Mouse (Mus musculus): ENCODE data around the gene Tuba4a.
A peak's percentile ranks its signal among the peaks of the same experiment; 100 is the strongest.

The Tuba4a gene

DNA sequence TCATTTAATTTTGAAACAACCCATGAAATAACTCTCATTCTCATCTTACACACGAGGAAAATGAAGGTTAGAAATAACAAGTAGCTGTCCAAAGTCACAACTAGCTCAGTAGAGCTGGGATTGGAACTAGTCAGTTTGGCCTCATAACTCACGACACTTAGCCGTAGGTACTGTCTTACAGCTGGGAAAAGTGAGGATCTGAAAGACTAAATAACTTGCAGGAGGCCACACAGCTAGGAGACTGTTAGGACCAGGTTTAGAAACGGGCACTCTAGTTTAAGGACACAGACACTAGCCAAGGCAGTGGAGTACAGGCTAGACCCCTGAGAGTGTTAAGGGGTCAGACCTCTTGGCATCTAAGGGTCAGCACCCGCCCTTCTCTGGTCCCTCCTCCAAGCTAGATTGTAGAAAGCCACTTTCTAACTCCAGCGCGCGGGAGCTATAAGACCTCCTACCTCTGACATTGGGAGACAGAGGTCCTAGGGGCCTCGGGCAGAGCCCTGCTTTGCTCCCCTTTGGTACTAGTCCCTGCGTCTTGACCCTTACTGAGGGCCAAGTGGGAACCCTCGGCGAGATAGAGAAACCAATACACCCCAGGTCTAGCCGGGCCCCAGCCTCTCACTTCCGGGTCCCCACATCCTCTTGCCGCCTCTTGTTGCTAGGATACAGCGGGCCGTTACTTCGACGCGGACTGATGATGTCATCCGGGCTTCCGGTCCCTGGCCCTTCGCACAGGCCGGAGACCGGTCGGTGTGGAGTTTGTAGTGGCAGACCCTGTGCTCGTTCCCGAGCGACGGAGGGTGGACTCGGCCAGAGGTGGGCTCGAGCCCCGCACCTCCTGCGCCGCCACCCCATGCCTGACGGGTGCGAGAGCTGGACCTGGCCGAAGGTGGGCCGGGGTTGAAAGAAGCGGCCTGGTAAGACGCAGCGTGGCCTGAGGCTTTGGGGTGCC, 9.3 kb downstream of the Tuba4a start, which contains the start of the genes Glb1l and Stk16:
TSS of gene Glb1l (minus strand) at position 678 of the 952 bp plus-strand sequence.
TSS of gene Stk16 (plus strand) at position 703 of the 952 bp plus-strand sequence.
- DNase-seq (ENCODE audit: low read depth) = peak; percentile 95

DNA sequence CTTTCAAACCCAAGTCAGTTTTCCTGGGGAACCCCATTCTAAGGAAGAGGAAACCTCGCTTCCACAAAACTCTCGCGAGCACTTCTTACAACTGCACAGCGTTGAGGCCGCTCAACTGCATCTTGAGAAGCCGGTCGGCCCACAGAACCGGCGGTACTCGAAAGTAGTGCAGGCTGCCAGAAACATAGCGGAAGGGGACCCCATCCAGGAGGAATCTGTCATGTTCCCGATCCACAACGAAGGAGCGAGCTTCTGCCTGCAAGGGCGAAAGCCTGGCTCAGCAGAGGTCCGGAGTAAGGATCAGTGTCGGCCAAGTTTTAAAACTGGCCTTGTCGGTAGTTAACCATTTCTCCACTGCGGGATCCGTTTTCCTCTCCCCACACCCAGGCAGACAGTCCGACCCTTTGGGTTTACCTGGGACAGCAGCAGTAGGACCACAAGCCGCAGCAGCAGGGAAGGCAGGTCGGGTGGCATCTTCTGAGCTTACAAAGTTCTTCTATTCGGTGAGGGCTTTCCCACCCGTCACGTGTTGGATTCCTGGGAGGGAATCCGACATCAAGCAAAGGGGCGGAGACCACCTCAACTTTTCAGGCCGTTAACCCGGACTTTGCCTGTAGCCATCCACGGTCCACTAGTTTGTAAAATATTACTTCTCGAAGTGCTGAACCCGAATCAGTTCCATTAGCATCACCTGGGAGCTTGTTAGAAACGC, 10.5 kb downstream of the Tuba4a start:
- no peak for DNase-seq (ENCODE audit: low read depth)

DNA sequence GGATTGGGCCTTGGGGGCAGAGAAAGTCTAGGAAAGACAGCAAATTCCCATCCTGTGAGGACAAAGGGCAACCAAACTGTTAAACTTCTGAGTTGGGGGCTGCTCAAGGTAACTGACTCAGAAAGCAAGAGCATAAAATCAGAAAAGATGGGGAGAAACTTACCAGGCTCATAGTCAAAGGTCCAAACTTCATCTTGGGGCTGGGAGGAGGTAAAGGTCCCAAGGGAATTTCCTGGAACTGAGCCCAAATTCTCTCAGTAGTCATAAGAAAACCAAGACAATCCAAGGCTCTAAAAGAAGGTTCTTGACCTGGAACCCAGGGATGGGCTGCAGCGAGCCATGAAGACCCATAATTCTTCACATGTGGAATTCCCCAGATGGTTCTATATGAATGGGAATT, 18.4 kb downstream of the Tuba4a start:
- DNase-seq (ENCODE audit: low read depth) = no peak

DNA sequence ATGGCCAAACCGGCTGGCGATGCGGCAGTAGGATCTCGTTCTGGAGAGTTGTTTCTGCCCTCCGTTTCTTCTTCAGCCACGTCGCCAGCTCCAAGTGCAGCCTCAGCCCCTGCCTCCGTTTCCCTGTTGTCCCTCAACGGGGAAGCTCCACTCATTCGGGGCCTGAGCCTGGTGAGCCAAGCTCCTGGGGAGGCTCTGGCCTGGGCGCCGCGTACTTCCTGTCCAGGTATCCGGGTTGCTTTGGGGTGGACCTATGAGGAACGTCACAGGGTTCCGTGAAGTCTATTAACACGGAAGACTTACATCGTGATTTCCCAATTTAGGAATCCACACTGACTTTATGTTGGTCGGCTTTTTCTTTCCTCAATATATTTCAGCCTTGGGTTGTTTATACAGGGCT, 27.2 kb downstream of the Tuba4a start:
- DNase-seq (ENCODE audit: low read depth) = no peak

DNA sequence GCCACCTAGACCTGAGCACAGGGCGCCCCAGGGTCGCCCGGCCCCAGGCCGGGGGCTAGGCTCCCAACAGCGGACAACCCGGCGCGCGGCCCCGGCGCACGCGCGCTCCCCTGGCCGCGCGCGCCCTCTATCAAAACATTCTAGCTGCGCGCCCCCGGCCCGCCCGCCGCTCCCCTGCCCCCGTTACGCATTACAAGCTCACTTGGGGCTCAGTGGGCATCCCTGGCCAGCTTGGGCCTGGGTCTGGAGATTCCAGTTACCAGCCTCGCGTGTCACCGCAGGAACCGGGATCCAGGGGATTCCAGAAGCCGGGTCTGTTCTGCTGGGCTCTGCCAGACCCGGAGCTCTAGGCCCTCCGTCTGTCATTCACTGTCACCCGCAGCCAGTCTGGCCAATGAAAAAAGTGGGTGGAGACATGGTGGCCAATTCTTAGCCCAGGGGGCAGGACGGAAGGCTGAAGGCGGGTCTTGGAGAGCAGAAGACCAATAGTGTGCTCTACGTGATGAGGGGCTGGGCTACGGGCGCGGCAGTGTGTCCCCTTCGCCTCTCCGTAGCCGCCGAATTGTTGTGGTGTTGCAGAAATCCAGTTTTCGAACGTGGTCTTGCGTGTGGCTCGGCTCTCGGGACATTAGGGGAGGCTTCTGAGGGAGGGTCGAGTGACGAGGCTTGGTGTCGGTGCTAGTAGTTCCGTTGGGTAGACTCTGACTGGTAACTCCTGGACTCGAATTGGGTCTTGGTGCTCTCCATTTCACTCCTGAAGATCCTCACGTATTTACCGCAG, 27.9 kb downstream of the Tuba4a start, which contains the start of the genes Ankzf1 and Atg9a:
TSS of gene Ankzf1 (plus strand) at position 530 of the 781 bp plus-strand sequence.
TSS of gene Atg9a (minus strand) at position 575 of the 781 bp plus-strand sequence.
- DNase-seq (ENCODE audit: low read depth) = peak; percentile 97

DNA sequence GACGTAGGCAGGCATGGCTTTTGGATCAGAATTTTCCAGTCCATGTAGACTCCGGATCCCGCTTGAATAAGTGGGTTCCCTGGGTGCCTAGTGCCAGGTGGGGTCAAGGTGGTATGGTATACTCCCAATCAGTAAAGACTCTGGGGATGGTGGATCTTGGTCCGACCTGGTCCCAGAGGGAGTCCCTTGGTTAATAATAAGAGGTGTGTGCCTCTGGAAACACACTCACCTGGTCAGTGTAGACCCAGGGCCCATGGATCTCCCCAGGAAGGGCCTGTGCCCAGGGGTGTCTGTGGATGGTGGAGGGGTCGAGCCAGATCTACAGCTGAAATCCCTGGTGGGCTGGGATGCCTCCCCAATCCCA, 28.4 kb downstream of the Tuba4a start:
- DNase-seq (ENCODE audit: low read depth) = no peak

DNA sequence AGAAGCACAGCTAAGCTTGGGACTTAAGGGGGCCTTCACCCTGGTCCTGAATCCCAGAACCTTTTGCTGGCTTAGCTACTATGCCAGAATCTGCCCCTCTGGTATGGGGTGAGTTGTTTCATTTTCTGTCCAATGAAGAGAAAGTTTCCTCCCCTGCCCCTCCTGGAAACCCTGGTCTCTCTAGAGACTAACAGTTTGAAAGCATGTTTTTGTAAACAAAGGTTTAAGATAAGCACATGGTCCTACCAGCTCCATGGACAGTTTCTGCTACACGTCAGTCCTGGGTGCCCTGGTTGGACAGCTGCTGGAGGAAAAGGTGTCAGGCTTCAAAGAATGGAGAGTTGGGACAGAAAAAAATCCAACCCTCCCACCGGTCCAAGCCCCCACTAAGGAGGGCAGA, 29.1 kb downstream of the Tuba4a start:
- no peak for DNase-seq (ENCODE audit: low read depth)

DNA sequence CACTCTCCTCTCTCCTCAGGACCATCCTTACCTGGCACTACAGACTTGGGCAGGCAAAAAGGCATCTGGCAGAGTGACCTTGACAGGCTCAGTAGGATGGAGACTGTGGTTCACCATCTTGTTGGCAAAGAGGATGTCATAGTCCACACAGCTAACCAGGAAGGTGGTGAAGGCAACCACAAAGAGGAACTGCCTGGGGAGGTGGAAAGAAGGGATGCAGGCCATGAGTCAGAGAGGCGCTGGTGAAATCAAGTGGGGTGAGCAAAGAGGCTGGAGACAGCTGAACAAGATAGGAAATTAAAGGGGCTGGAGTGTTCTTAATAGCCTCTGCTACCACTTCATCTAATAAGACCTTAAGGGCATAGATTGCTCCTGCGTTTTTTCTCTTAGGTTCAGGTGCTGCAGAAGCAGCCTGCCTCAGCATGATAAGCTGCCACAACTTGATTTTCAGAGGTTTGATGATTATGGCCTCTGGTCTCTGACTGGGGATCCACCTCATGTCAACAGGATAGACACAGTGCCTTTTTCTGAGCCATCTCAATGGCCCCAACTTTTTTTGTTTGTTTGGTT, 31.7 kb downstream of the Tuba4a start:
- DNase-seq (ENCODE audit: low read depth) = peak; percentile 70

DNA sequence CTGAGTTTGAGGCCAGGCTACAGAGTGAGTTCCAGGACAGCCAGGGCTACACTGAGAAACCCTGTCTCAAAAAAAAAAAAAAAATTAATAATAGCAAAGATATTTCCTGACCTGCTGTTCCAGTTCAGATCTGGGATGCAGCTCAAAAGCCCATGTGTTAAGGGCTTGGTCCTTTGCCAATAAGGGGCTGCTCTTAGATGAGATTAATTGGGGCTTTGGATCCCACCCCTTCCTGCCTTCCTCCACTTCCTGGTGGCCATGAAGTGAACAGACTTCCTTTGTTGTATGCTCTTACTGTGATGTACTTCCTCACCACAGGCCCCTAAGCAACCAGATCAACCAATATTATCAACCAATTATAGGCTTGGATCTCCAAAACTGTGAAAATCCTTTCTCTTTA, 32.5 kb downstream of the Tuba4a start:
- DNase-seq (ENCODE audit: low read depth) = no peak

DNA sequence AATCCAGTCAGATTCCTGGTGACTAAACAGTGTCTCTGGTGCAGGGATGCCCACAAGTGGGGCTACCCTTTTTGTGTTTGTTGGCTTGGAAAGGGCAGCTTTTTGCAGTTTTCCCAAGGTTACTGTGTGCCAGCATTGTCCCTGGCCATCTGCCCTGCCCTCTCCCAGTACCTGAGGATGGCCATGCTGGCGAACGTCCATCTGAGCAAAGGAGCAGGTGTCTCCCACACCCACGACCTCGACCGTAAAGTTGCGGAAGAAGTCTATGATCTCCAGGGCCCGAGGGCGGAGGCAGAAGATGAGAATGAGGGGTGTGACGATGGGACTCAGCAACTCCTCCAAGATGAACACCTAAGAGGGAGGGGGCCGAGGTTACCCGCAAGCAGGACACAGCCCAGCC, 34.2 kb downstream of the Tuba4a start:
- no peak for DNase-seq (ENCODE audit: low read depth)

DNA sequence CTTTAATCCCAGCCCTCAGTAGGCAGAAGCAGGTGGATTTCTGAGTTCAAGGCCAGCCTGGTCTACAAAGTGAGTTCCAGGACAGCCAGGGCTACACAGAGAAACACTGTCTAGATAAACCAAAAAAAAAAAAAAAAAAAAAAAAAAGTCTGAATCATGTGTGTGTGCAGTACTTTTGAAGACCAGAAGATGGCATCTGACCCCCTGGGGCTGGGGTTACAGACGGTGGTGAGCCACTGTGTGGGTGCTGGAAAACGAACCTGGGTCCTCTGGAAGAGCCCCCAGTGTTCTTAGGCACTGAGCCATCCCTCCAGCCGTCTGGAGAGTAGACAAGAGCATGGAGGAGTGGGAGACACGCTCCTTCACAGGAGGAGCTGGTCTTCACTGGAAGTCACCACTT, 37.5 kb downstream of the Tuba4a start:
- no peak for DNase-seq (ENCODE audit: low read depth)

DNA sequence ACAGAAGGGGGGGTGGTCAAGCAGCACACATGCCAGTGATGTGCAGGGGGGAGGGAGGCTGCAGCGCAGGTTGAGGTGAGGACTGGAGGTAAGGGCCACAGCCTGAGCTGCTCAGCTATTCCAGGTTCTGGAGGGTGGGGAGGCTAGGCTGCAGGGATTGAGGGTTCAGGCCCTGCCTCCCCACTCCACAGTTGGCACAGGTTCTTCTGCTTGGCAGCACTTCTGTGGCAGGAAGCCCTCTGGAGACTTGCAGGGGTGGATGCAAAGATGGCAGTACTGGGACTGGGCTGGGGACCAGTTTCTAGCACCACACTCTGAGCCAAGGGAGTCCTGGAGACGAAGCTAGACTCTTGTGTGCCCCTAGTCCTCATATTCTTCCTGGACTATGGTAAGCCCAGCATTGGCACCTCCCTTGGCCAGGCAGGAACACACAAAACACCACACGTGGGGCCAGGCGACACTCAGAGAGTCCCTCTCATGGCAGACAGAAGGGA, 38.2 kb downstream of the Tuba4a start:
- DNase-seq (ENCODE audit: low read depth) = no peak

DNA sequence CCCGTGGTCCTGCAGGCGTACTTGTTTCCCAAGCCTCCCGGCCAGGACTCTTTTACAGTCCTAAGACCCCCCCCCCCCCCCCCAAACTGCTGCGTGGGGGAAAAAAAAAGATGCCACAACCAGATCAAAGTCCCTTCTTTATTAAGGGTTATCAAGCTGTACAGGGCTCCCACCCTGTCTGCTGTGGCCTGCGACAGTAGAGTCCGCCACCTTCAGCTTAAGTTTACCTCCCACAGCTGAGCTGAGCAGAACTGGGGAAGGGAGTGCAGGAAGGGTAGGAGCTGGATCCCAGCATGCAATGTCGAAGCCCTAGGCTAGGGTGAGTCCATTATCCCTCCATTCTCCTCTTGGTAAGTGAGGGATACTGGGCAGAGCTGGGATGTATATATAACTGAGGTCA, 38.9 kb downstream of the Tuba4a start:
- DNase-seq (ENCODE audit: low read depth) = no peak

DNA sequence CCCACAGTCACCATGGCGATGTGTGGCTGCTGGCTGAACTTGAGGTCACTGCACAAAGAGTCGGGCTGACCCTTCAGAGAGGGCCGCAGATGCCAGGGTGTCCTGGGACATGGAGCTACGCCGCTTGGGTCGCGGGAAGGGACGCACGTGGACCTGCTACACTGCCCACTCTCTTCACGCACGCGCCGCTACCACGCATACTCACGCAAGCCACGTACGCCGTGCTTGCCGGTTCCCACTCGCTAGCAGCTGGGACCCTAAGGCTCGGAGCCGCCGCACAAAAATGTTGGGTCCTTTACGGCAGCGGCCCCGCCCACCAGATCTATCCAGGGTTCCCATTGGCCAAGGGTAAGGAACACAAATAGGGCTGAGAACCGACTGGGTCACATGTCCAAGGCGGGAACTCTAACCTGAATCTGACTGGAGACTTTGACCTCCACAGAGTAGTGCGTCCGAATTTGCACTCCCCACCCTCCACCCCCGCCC, 39.5 kb downstream of the Tuba4a start, which contains the start of gene Abcb6:
TSS of gene Abcb6 (minus strand) at position 288 of the 486 bp plus-strand sequence.
- DNase-seq (ENCODE audit: low read depth) = peak; percentile 85

DNA sequence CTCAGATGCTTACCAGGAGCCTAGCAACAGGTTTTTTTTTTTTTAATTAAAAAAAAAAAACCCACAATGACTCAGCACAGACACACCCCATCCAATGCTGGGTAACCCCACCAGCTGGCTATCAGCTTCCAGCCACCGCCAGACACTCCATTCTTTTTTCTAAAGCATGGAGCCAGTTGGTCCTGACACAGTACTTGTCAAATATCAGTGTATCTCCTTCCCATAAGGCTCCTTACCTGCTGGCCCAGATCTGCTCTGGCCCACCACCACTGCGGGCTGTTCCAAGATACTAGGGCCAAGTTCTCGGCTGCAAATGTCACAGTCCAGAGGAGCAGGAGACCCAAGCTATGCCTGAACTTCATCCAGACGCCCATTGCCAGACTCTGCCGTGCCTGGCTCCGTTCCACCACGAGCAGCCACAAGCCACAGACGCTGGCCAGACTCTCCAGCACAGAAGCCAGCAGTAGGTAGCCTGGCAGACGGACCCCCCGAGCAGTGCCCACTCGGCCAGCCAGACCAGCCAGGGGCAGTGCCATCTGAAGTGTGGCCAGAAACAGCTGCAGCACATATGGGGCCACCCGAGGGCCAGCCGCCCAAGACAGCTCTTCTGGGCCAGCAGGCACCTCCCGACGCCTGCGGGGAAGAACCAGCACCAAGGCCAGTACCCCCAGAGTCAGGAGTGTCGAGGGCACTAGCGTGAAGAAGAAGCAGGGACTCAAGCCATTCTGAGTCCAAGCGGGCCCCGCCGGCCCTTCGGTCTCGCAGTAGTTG, 40.1 kb downstream of the Tuba4a start:
- DNase-seq (ENCODE audit: low read depth) = no peak

DNA sequence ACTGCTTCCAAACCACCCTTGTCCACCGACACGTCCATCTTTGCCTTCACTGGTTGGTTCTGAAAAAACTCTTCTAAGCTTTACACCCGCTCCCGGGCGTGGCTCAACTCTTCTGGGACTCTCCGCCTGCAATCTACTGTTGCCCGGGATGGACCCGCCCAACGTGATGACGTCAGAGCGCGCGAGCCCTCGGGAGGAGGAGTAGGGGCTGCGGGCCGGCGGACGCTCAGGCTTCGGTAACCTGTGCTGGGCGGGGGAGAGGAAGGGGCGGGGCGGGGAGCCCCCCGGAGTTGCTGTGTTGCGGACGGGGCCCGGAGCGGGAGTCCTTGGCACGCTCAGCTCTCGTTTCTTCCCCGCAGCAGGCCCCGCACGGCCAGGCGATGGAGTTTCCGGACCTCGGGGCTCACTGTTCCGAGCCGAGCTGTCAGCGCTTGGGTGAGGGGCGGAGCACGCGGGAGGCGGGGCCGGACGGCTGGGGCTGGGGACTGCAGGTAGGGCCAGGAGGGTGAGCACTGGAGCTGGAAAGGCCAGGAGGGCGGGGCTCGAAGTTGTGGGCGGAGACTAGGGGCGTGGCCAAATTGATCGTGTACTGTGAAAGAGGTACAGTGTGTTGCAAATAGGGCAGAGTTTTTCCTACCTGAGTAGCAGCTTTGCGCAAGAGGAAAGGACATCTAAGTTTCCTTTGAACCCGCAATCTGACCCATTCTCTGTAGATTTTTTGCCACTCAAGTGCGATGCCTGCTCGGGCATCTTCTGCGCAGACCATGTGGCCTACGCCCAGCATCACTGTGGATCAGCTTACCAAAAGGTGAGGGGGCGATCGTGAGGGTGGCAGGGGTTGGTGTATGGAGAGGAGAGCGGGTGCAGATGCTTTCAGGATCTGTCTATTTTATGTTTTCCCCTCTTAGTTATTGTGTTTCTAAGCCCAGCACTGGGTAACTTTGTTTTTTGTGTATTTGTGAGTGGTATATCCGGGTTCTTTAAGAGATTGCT, 50.9 kb downstream of the Tuba4a start, which contains the start of gene Zfand2b:
TSS of gene Zfand2b (plus strand) at position 175 of the 993 bp plus-strand sequence.
- DNase-seq (ENCODE audit: low read depth) = peak; percentile 92

DNA sequence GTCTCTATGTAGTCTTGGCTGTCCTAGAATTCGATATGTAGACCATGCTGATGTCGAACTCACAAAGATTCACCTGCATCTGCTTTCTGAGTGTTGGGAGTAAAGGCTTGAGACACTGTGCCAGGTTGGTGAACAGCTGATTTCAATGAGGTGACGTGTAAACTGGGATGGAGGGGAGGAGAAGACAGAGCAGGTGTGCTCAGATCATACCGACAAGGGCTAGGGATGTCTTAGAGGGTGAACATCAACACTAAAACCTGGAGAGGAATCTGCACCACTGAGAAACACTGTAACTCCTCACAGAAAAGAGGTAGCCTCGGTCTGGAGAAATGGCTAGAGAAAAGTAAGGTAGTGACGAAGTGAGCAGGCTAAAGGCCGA, 51.6 kb downstream of the Tuba4a start:
- no peak for DNase-seq (ENCODE audit: low read depth)

All from c-Kit-positive CD71-negative TER-119-negative erythroid progenitor cells, embryonic 14.5 days (primary cell).